Mouse (Mus musculus): ENCODE data around the gene Fam199x. TPM values are rescaled to one million over a fixed set of nuclear protein-coding genes. Genes with fewer than 3 reads are reported as not detected.

The Fam199x gene
- total and polyA plus RNA-seq, 3 experiments, result 4.3 to 10.5 (median 6.2) TPM

GRCm38 (mm10) chrX:137127542-137127941 is 78.1 kb downstream of the Fam199x start (continued):
- TF ChIP-seq IRF4 (IDR thresholded peaks at IDR 0.05; ENCODE audit: low read depth, low read length), result no peak
- TF ChIP-seq MEF2A (IDR thresholded peaks at IDR 0.05; ENCODE audit: borderline replicate concordance, low read depth, low read length), result no peak
- TF ChIP-seq PAX5 (IDR thresholded peaks at IDR 0.05; ENCODE audit: low read length), result no peak

Other genes with a start within 250 kb of the Fam199x start
- 0.76 and 1.2 TPM in 2 replicates for gene Plp1, start 226.9 kb upstream of the Fam199x start, total RNA-seq (2012; rRNA removed)
- 1.4 and 1.7 TPM in 2 replicates for gene Plp1, start 226.9 kb upstream of the Fam199x start, total RNA-seq (2014; rRNA removed)
- gene Plp1, start 226.9 kb upstream of the Fam199x start, polyA plus RNA-seq (2012; ENCODE audit: insufficient read length, low read depth), result 1.3 and 1.5 TPM in 2 replicates
- 0.04 TPM in 2 replicates for gene Rab9b, start 180.8 kb upstream of the Fam199x start, total RNA-seq (2012; rRNA removed)
- not detected in 2 replicates for gene Rab9b, start 180.8 kb upstream of the Fam199x start, total RNA-seq (2014; rRNA removed)
- not detected in 2 replicates for gene Rab9b, start 180.8 kb upstream of the Fam199x start, polyA plus RNA-seq (2012; ENCODE audit: insufficient read length, low read depth)
- gene H2bfm, start 122.3 kb upstream of the Fam199x start, total RNA-seq (2012; rRNA removed), result not detected in 2 replicates
- gene H2bfm, start 122.3 kb upstream of the Fam199x start, total RNA-seq (2014; rRNA removed), result not detected in 2 replicates
- gene H2bfm, start 122.3 kb upstream of the Fam199x start, polyA plus RNA-seq (2012; ENCODE audit: insufficient read length, low read depth), result not detected in 2 replicates
- 0.38 and 1.2 TPM in 2 replicates for gene Tmsb15b2, start 74.1 kb upstream of the Fam199x start, total RNA-seq (2012; rRNA removed)
- gene Tmsb15b2, start 74.1 kb upstream of the Fam199x start, total RNA-seq (2014; rRNA removed), result 45.7 and 106 TPM in 2 replicates
- 4.6 and 13.7 TPM in 2 replicates for gene Tmsb15b2, start 74.1 kb upstream of the Fam199x start, polyA plus RNA-seq (2012; ENCODE audit: insufficient read length, low read depth)
- 3.8 and 4.4 TPM in 2 replicates for gene Tmsb15l, start 72.7 kb upstream of the Fam199x start, total RNA-seq (2012; rRNA removed)
- gene Tmsb15l, start 72.7 kb upstream of the Fam199x start, total RNA-seq (2014; rRNA removed), result 18.5 and 24.4 TPM in 2 replicates
- 0.87 TPM in 1 of 2 replicates, not detected in the other for gene Tmsb15l, start 72.7 kb upstream of the Fam199x start, polyA plus RNA-seq (2012; ENCODE audit: insufficient read length, low read depth)
- 5.9 and 6.8 TPM in 2 replicates for gene Tmsb15b1, start 72.7 kb upstream of the Fam199x start, total RNA-seq (2012; rRNA removed)
- 44.6 and 47.7 TPM in 2 replicates for gene Tmsb15b1, start 72.7 kb upstream of the Fam199x start, total RNA-seq (2014; rRNA removed)
- gene Tmsb15b1, start 72.7 kb upstream of the Fam199x start, polyA plus RNA-seq (2012; ENCODE audit: insufficient read length, low read depth), result 5.2 and 6.9 TPM in 2 replicates
- 4.5 and 6.8 TPM in 2 replicates for gene Zcchc18, start 56.4 kb upstream of the Fam199x start, total RNA-seq (2012; rRNA removed)
- 0.34 TPM in 2 replicates for gene Zcchc18, start 56.4 kb upstream of the Fam199x start, total RNA-seq (2014; rRNA removed)
- gene Zcchc18, start 56.4 kb upstream of the Fam199x start, polyA plus RNA-seq (2012; ENCODE audit: insufficient read length, low read depth), result 0.83 and 0.97 TPM in 2 replicates
- gene Slc25a53, start 11.3 kb upstream of the Fam199x start, total RNA-seq (2012; rRNA removed), result 3.3 and 4.2 TPM in 2 replicates
- 3.1 and 6.2 TPM in 2 replicates for gene Slc25a53, start 11.3 kb upstream of the Fam199x start, total RNA-seq (2014; rRNA removed)
- gene Slc25a53, start 11.3 kb upstream of the Fam199x start, polyA plus RNA-seq (2012; ENCODE audit: insufficient read length, low read depth), result 3.0 and 3.5 TPM in 2 replicates
- gene Esx1, start 72.5 kb downstream of the Fam199x start, total RNA-seq (2012; rRNA removed), result 0.47 and 0.63 TPM in 2 replicates
- 0.17 TPM in 1 of 2 replicates, not detected in the other for gene Esx1, start 72.5 kb downstream of the Fam199x start, total RNA-seq (2014; rRNA removed)
- 2.1 and 2.4 TPM in 2 replicates for gene Esx1, start 72.5 kb downstream of the Fam199x start, polyA plus RNA-seq (2012; ENCODE audit: insufficient read length, low read depth)

All from CH12.LX (cell line).